Mouse (Mus musculus) layer of hippocampus, adult 18-20 months (tissue): ENCODE data around the gene Tns3. TPM values are rescaled to one million over a fixed set of nuclear protein-coding genes. Genes with fewer than 3 reads are reported as not detected.
A peak's percentile ranks its signal among the peaks of the same experiment; 100 is the strongest.
"Not testable (repeated sequence)": the region's sequence is repeated elsewhere in the genome, so short reads cannot be mapped to it uniquely, and the experiment has no call there.

ENCODE experiments used
- DNase-seq, 2 experiments: peaks; one replicate each; pipeline ENCODE4 v3.0.0; 2022; ENCODE audit warnings: low spot score in 2 of 2
- total RNA-seq, 2 experiments: library from RNA; stranded (reverse); gene quantifications; 2 replicates each; pipeline ENCODE4 v1.2.3; 2021

The Tns3 gene
- total RNA-seq, 2 experiments from 2014 or later: 53.9 to 56.4 TPM

- peak; percentile 28 to 56 for DNase-seq
Measured at GRCm38 (mm10) chr11:8624179-8624886, 40.0 kb downstream of the Tns3 start.

- DNase-seq: no peak
Measured at GRCm38 (mm10) chr11:8623852-8624178, 40.5 kb downstream of the Tns3 start.

GRCm38 (mm10) chr11:8622668-8623067 is 41.7 kb downstream of the Tns3 start:
- no peak for DNase-seq

GRCm38 (mm10) chr11:8619111-8619510 is 45.2 kb downstream of the Tns3 start:
- DNase-seq: not testable (repeated sequence)

- no peak for DNase-seq
Measured at GRCm38 (mm10) chr11:8618301-8618700, 46.0 kb downstream of the Tns3 start.

GRCm38 (mm10) chr11:8615436-8615835 is 48.9 kb downstream of the Tns3 start:
- DNase-seq: no peak

- no peak for DNase-seq
Measured at GRCm38 (mm10) chr11:8610456-8610855, 53.9 kb downstream of the Tns3 start.

GRCm38 (mm10) chr11:8609873-8610272 is 54.5 kb downstream of the Tns3 start:
- no peak for DNase-seq

GRCm38 (mm10) chr11:8607123-8607522 is 57.2 kb downstream of the Tns3 start:
- no peak for DNase-seq

- no peak for DNase-seq
Measured at GRCm38 (mm10) chr11:8604789-8605569, 59.4 kb downstream of the Tns3 start.

GRCm38 (mm10) chr11:8602606-8603005 is 61.7 kb downstream of the Tns3 start:
- DNase-seq: no peak

- no peak for DNase-seq
Measured at GRCm38 (mm10) chr11:8601411-8601821, 62.9 kb downstream of the Tns3 start.

GRCm38 (mm10) chr11:8595642-8596041 is 68.7 kb downstream of the Tns3 start:
- DNase-seq: no peak

- no peak for DNase-seq
Measured at GRCm38 (mm10) chr11:8593172-8593571, 71.2 kb downstream of the Tns3 start.

GRCm38 (mm10) chr11:8591271-8591670 is 73.1 kb downstream of the Tns3 start:
- DNase-seq: no peak

- peak; percentile 42 to 44 for DNase-seq
Measured at GRCm38 (mm10) chr11:8589226-8589905, 75.0 kb downstream of the Tns3 start.

- no peak for DNase-seq
Measured at GRCm38 (mm10) chr11:8587941-8588340, 76.4 kb downstream of the Tns3 start.

- no peak for DNase-seq
Measured at GRCm38 (mm10) chr11:8586996-8587644, 77.2 kb downstream of the Tns3 start.

GRCm38 (mm10) chr11:8586374-8586773 is 78.0 kb downstream of the Tns3 start:
- no peak for DNase-seq

- DNase-seq: no peak
Measured at GRCm38 (mm10) chr11:8585686-8586085, 78.6 kb downstream of the Tns3 start.

- DNase-seq: no peak
Measured at GRCm38 (mm10) chr11:8584925-8585324, 79.4 kb downstream of the Tns3 start.

GRCm38 (mm10) chr11:8584307-8584706 is 80.0 kb downstream of the Tns3 start:
- no peak for DNase-seq
